Mouse (Mus musculus): ENCODE measurements around the gene Memo1.

DNA sequence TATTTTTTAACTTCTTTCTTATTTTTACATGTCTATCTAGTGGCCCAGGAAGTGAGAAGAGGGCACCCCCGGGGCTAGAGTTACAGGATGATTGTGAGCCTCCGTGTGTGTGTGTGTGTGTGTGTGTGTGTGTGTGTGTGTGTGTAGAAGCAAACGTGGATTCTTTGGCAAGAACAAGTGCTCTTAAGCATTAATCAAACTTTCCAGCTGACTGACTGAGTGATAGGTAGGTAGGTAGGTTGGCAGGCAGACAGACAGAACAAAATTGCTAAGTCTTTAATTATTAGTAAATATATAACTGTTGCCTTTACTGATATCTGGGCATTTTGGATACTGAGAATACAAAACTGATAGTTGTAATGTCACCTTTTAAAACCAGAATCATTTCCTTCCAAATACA lies 20.9 kb downstream of the Memo1 start:
- no peak for TF ChIP-seq CTCF (IDR thresholded peaks at IDR 0.05; ENCODE audit: low read depth)
- TF ChIP-seq EP300 (optimal IDR thresholded peaks at IDR 0.05) = no peak
